19 mouse cellular contexts compared by ENCODE assay signal in genomic region chr13:98786970-98787685, GRCm38 (mm10). TPM values are rescaled to one million over a fixed set of nuclear protein-coding genes. Genes with fewer than 3 reads are reported as not detected.
A peak's percentile ranks its signal among the peaks of the same experiment; 100 is the strongest.
DNase-seq lines count a peak whose midpoint lies in the region; ATAC-seq and TF ChIP-seq lines count a peak whose summit lies in the region.
"Had no signal": no experiment of that assay in that cellular context is flagged by ENCODE, and none has a peak within 500 bp of the region (broad histone marks: within the 10 kb centered on the region; RNA-seq: fewer than 3 reads in every experiment).

No protein-coding gene starts in this region.

- 44% methylated on average over 5 of the region's 5 CpGs for WGBS in heart, embryonic 16.5 days
- 65% methylated on average over 5 of the region's 5 CpGs for WGBS in liver, embryonic 12.5 days (ENCODE audit: insufficient replicate concordance)
- WGBS in liver, postnatal 0 days (ENCODE audit: insufficient replicate concordance), result 63% methylated on average over 5 of the region's 5 CpGs
- 53% methylated on average over 5 of the region's 5 CpGs for WGBS in liver, embryonic 16.5 days (ENCODE audit: insufficient replicate concordance)

- H3K9me3 ChIP-seq in heart, embryonic 16.5 days (replicated peaks; ENCODE audit: control insufficient read depth, low read length), result no peaks in the 10 kb centered on the region
- no peaks in the 10 kb centered on the region for H3K9me3 ChIP-seq in liver, embryonic 12.5 days (replicated peaks)
- H3K9me3 ChIP-seq in liver, postnatal 0 days (ENCODE audit: low read length), result no peaks in the 10 kb centered on the region
- H3K9me3 ChIP-seq in liver, embryonic 16.5 days (replicated peaks; ENCODE audit: control insufficient read depth, low read length), result no peaks in the 10 kb centered on the region
- H3K9me3 ChIP-seq: embryonic facial prominence, embryonic 10.5 days; forebrain, embryonic 13.5 days; G1E; hindbrain, embryonic 15.5 days had no signal

- H3K4me3 ChIP-seq in heart, embryonic 16.5 days (ENCODE audit: low read length), result no peak overlapping the region
- no peak overlapping the region for H3K4me3 ChIP-seq in liver, embryonic 12.5 days
- H3K4me3 ChIP-seq in liver, postnatal 0 days (ENCODE audit: low read depth, low read length), result no peak overlapping the region
- no peak overlapping the region for H3K4me3 ChIP-seq in liver, embryonic 16.5 days (ENCODE audit: low read depth, low read length)
- H3K4me3 ChIP-seq: embryonic facial prominence, embryonic 10.5 days; forebrain, embryonic 13.5 days; hindbrain, embryonic 15.5 days had no signal

- TF ChIP-seq EP300 in liver, postnatal 0 days (IDR thresholded peaks at IDR 0.05; ENCODE audit: low read depth), result no peak

- ATAC-seq in heart, embryonic 16.5 days (replicated peaks; ENCODE audit: extremely low read depth, insufficient read depth, low FRiP score), result no peak
- 0 out of 2 replicates have a peak, but pooled peaks have one; percentile 46 for ATAC-seq in liver, embryonic 12.5 days
- no peak for ATAC-seq in liver, postnatal 0 days
- 0 out of 2 replicates have a peak, but pooled peaks have one; percentile 19 for ATAC-seq in liver, embryonic 16.5 days (ENCODE audit: low read depth)
- no peak for ATAC-seq in CD4-positive, CD25-positive, alpha-beta regulatory T cell, adult 4 months
- ATAC-seq: forebrain, embryonic 13.5 days; forebrain, postnatal 0 days; intestine, embryonic 16.5 days had no signal

- no peak overlapping the region for H3K9ac ChIP-seq in heart, embryonic 16.5 days (ENCODE audit: low read length)
- no peak overlapping the region for H3K9ac ChIP-seq in liver, embryonic 12.5 days
- H3K9ac ChIP-seq in liver, postnatal 0 days (replicated peaks), result no peak overlapping the region
- H3K9ac ChIP-seq in liver, embryonic 16.5 days (ENCODE audit: low read depth, low read length), result no peak overlapping the region
- H3K9ac ChIP-seq: forebrain, embryonic 13.5 days; forebrain, postnatal 0 days; hindbrain, embryonic 15.5 days had no signal

- H3K4me2 ChIP-seq in heart, embryonic 16.5 days (ENCODE audit: low read depth, low read length), result no peak overlapping the region
- no peak overlapping the region for H3K4me2 ChIP-seq in liver, embryonic 12.5 days
- H3K4me2 ChIP-seq in liver, postnatal 0 days (ENCODE audit: low read depth, low read length), result no peak overlapping the region
- no peak overlapping the region for H3K4me2 ChIP-seq in liver, embryonic 16.5 days (ENCODE audit: low read depth, low read length)
- H3K4me2 ChIP-seq: forebrain, embryonic 13.5 days; heart, embryonic 11.5 days; hindbrain, embryonic 15.5 days had no signal

- peak overlapping the region; percentile 48; the same call in 1 of the 2 replicates for H3K27ac ChIP-seq in heart, embryonic 16.5 days (ENCODE audit: low read length)
- H3K27ac ChIP-seq in liver, embryonic 12.5 days, result no peak overlapping the region
- no peak overlapping the region for H3K27ac ChIP-seq in liver, postnatal 0 days (ENCODE audit: low read depth)
- H3K27ac ChIP-seq in liver, embryonic 16.5 days (ENCODE audit: low read length), result no peak overlapping the region
- H3K27ac ChIP-seq: embryonic facial prominence, embryonic 10.5 days; forebrain, embryonic 13.5 days; hindbrain, embryonic 15.5 days had no signal

- peaks cover 14% of the 10 kb centered on the region; the same call in 1 of the 2 replicates for H3K36me3 ChIP-seq in heart, embryonic 16.5 days (ENCODE audit: control insufficient read depth, insufficient read depth)
- peaks cover 60% of the 10 kb centered on the region for H3K36me3 ChIP-seq in liver, embryonic 12.5 days
- H3K36me3 ChIP-seq in liver, postnatal 0 days (replicated peaks; ENCODE audit: insufficient read depth, low read length), result peaks cover 37% of the 10 kb centered on the region
- H3K36me3 ChIP-seq in liver, embryonic 16.5 days (ENCODE audit: control insufficient read depth, insufficient read depth), result peaks cover 30% of the 10 kb centered on the region

- DNase-seq in heart, adult 18-20 months, result no peak
- DNase-seq in liver, postnatal 0 days, result no peak
- no peak for DNase-seq in adrenal gland, postnatal 4 days (ENCODE audit: low spot score in 2 of 2)
- DNase-seq: adrenal gland, postnatal 14 days; cerebellum, adult 2 months; cerebellum, postnatal 10 days; forebrain, postnatal 0 days; gastrocnemius, postnatal 14 days; heart, postnatal 36 days had no signal

- no peaks in the 10 kb centered on the region for H3K27me3 ChIP-seq in heart, embryonic 16.5 days (ENCODE audit: control insufficient read depth, insufficient read depth, low read length)
- H3K27me3 ChIP-seq in liver, embryonic 12.5 days (replicated peaks), result no peaks in the 10 kb centered on the region
- no peaks in the 10 kb centered on the region for H3K27me3 ChIP-seq in liver, postnatal 0 days (ENCODE audit: insufficient read depth, low read length)
- H3K27me3 ChIP-seq in liver, embryonic 16.5 days (ENCODE audit: control insufficient read depth, insufficient read depth, low read depth, low read length), result no peaks in the 10 kb centered on the region
- H3K27me3 ChIP-seq: forebrain, embryonic 13.5 days; hindbrain, embryonic 15.5 days had no signal

- TF ChIP-seq CTCF in liver, postnatal 0 days (IDR thresholded peaks at IDR 0.05; ENCODE audit: low read depth), result no peak

- H3K4me1 ChIP-seq in heart, embryonic 16.5 days (ENCODE audit: control insufficient read depth, insufficient read depth, low read length), result peaks cover 7% of the 10 kb centered on the region; the same call in 1 of the 2 replicates
- H3K4me1 ChIP-seq in liver, embryonic 12.5 days, result peaks cover 10% of the 10 kb centered on the region
- no peaks in the 10 kb centered on the region for H3K4me1 ChIP-seq in liver, postnatal 0 days (ENCODE audit: insufficient read depth)
- H3K4me1 ChIP-seq in liver, embryonic 16.5 days (ENCODE audit: control insufficient read depth, low read depth, low read length), result peaks cover 2% of the 10 kb centered on the region; the same call in 1 of the 2 replicates
- H3K4me1 ChIP-seq: embryonic facial prominence, embryonic 10.5 days; forebrain, embryonic 13.5 days; hindbrain, embryonic 15.5 days had no signal

RNA-seq across cellular contexts. Expression of gene Fcho2, which starts 28.1 kb away (rescaled TPM):
- 26.2 and 28.2 TPM in 2 replicates for polyA plus RNA-seq in heart, embryonic 16.5 days (2015; fragmentation: Nextera tagmentation; extraction: Ambion mirVana)
- total RNA-seq in heart, adult 18-20 months (2021), result 10 to 100 TPM; 27.7 to 38.3 TPM
- polyA plus RNA-seq in liver, embryonic 12.5 days (2016; fragmentation: Nextera tagmentation; extraction: Ambion mirVana), result 27.4 and 29.4 TPM in 2 replicates
- polyA plus RNA-seq in liver, postnatal 0 days (2015; fragmentation: Nextera tagmentation; extraction: Ambion mirVana), result 16.6 and 16.7 TPM in 2 replicates
- 31.1 and 33.8 TPM in 2 replicates for polyA plus RNA-seq in liver, embryonic 16.5 days (2015; fragmentation: Nextera tagmentation; extraction: Ambion mirVana)
- polyA plus RNA-seq in CD4-positive, CD25-positive, alpha-beta regulatory T cell, adult 4 months (2017; shearing (Covaris generic)), result 10 to 100 TPM; 40.5 to 46.8 TPM
- total RNA-seq in adrenal gland, postnatal 4 days (2021), result 10 to 100 TPM; 56.8 to 66.9 TPM

Comparison
In these comparisons a context has a peak if more than half of its experiments do, and no peak if none do; other contexts are left out.
1. ATAC-seq: peak in liver, embryonic 12.5 days (single experiment) and liver, embryonic 16.5 days (single experiment); none in heart, embryonic 16.5 days (single experiment), liver, postnatal 0 days (single experiment) and CD4-positive, CD25-positive, alpha-beta regulatory T cell, adult 4 months (single experiment).